Mouse (Mus musculus): ENCODE results near the gene Klhl4. TPM values are rescaled to one million over a fixed set of nuclear protein-coding genes. Genes with fewer than 3 reads are reported as not detected.

Klhl4 gene
- total RNA-seq (2021) = 10 to 100 TPM; 16.7 to 20.6 TPM

DNA sequence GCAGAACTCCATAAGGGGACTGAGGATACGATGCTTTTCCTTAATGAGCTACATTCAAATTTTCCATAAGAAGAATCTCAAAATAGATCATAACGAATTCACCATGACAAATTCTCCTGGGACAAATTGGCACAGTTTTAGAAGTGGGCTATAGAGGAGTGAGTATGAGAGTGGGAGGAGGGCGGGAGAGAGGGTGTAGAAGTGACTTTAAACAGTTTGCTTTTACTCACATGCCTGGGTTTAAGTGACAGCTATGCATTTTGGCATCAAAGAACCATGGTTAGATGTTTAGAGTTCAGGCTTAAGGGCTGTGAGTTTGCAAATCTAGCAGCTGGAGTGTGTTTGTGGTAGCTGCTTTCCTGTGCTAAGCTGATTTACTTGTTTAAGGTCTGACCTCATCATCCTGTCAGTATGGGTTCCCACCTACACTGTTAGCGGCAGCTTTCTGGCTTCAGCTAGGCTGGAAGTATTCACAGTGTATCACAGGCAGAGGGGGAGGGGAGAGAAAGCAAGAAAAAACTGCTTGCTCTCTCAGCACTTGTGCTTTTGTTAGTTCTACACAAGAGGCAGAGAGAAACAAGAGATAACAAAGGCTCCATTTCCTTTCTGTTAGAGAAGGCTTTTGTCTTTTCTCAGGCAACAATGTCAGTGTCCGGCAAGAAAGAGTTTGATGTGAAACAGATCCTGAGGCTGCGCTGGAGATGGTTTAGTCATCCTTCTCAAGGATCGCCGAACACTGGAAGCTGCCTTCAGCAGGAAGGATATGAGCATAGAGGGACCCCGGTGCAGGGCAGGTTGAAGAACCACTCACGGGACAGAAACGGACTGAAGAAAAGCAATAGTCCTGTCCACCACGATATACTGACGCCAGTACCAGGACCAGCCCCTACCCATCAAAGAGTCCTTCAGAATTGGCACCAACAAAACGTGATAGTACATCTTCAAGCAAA lies at the start of gene Klhl4:
Klhl4 (plus strand) TSS at position 552 of the 950 bp plus-strand sequence.
- peak; percentile 25 for DNase-seq

DNA sequence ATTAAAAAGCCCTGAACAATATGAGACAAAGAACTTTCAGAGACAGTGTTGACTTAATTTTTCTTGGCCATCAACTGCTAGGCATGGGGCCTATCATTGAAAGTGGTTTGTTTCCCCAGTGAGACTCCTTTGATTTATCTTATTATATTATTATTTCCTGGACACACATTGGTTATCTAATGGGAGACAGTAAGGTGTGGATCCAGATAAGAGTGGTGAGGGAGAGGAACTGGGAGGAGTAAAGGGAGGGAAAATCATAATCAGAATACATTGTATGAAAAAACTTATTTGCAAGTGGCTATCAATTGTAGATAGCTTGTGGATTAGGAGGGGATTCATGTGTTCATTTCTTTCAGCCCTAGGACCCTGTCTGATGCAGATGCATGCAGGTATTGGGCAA lies 10.0 kb downstream of the Klhl4 start:
- DNase-seq = no peak

- DNase-seq = no peak
Measured at GRCm38 (mm10) chrX:114486691-114487090, 12.6 kb downstream of the Klhl4 start.

GRCm38 (mm10) chrX:114558141-114558540 lies 84.0 kb downstream of the Klhl4 start:
- DNase-seq = no peak

DNA sequence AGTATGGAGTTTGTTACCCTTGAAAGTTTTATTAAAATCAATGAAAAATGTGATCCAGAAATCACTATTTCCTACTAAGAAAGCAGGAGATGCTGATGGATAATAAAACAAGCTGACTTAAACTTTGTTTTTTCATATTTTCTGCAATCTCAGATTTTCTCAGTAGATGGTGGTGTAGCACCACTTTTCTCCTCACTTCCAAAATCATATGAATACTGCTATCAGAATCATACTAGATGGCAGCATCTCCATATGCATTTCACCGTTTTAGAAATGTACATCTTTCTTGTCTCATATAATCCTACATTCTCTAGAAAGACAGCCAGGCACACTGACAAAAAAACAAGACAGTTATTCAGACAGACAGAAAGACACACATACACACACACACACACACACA lies 108.2 kb downstream of the Klhl4 start:
- DNase-seq = no peak
